Mouse (Mus musculus) adrenal gland, postnatal 25 days (tissue): ENCODE measurements around the gene Lrrc42. TPM values are rescaled to one million over a fixed set of nuclear protein-coding genes. Genes with fewer than 3 reads are reported as not detected.

Experiments used
- DNase-seq: peaks from one replicate; pipeline ENCODE4 v3.0.0; 2021; ENCODE audit warnings: mixed read lengths
- total RNA-seq: library from RNA; stranded (reverse); gene quantifications from 2 replicates; pipeline ENCODE4 v1.2.3, GENCODE M21; 2021

Lrrc42 gene
- total RNA-seq, 1 experiment from 2014 or later: 36.0 TPM

DNA sequence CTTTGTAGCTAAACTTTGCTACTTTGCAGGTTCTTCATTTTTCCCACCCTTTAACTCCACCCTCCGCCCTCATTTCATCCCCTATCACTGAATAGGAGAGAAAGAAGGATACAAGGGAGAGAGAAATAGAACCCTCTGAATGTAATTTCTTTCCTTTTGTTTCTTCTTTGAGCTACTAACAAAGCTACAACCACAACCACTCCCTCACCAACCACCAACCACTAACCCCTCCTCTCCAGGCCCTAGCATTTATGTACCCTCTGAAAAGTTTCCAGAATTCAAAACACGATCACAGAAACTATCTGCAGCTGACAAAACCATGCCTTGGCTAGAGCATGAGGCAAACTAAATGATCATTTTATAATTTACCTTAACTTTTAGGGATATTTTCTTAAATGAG lies 56.9 kb downstream of the Lrrc42 start:
- DNase-seq: no peak

DNA sequence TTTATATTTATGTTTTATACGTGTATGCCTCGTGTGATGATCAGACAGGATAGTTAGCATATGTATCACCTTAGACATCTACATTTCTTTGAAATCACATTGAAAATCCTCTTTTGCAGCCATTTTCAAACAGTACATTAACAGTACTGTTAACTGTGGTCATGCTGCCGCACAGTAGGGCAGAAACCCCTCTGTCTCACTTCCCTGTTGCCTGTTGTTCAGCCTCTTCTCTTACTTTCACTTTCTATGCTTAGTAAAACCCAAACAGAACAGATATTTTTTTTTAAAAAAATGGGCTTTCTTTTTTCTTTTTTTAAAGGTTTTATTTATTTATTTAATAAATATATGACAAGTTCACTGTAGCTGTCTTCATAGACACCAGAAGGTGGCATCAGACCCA lies 59.5 kb downstream of the Lrrc42 start:
- DNase-seq: no peak

DNA sequence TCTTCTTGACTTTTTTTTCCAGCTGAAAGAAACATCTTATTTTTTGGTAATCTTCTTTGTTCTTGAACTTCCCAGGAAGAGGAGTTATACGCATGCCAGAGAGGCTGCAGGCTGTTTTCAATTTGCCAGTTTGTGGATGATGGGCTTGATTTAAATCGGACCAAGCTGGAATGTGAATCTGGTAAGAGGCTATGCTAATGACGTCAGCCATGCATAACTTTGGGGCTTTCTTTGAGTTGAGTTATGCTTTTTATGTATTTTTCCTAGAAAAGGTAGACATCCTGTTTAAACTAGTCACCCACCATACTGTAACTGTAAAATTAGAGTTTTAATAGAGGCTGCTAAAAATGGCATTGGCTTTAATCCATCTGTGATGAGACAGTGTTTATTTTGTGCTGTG lies 67.6 kb downstream of the Lrrc42 start:
- no peak for DNase-seq

Other genes starting within 250 kb of the Lrrc42 start
- 92.2 and 107 TPM in 2 replicates for gene Mrpl37, start 186.7 kb downstream of the Lrrc42 start, total RNA-seq
- gene Cyb5rl, start 186.5 kb downstream of the Lrrc42 start, total RNA-seq: 18.7 and 29.8 TPM in 2 replicates
- not detected in 2 replicates for gene Cdcp2, start 156.6 kb downstream of the Lrrc42 start, total RNA-seq
- 418 and 440 TPM in 2 replicates for gene Tmem59, start 75.1 kb downstream of the Lrrc42 start, total RNA-seq
- gene Tceanc2, start 74.4 kb downstream of the Lrrc42 start, total RNA-seq: 28.9 and 34.6 TPM in 2 replicates
- 0.30 TPM in 1 of 2 replicates, not detected in the other for gene Ldlrad1, start 44.4 kb downstream of the Lrrc42 start, total RNA-seq
- gene Hspb11, start 61 bp upstream of the Lrrc42 start, total RNA-seq: 18.1 and 26.8 TPM in 2 replicates
- 2.5 TPM in 1 of 2 replicates, not detected in the other for gene Dio1, start 53.6 kb upstream of the Lrrc42 start, total RNA-seq
- gene Yipf1, start 60.8 kb upstream of the Lrrc42 start, total RNA-seq: 85.7 and 117 TPM in 2 replicates
- gene Ndc1, start 114.3 kb upstream of the Lrrc42 start, total RNA-seq: 12.3 and 14.2 TPM in 2 replicates
- 0.79 TPM in 1 of 2 replicates, not detected in the other for gene Glis1, start 181.1 kb upstream of the Lrrc42 start, total RNA-seq